Mouse (Mus musculus): ENCODE results near the gene Sfxn3. TPM values are rescaled to one million over a fixed set of nuclear protein-coding genes. Genes with fewer than 3 reads are reported as not detected.
"Not testable (repeated sequence)": the region's sequence is repeated elsewhere in the genome, so short reads cannot be mapped to it uniquely, and the experiment has no call there.

Gene Sfxn3
- polyA plus RNA-seq, 1 experiment from 2014 or later, result 17.7 TPM

DNA sequence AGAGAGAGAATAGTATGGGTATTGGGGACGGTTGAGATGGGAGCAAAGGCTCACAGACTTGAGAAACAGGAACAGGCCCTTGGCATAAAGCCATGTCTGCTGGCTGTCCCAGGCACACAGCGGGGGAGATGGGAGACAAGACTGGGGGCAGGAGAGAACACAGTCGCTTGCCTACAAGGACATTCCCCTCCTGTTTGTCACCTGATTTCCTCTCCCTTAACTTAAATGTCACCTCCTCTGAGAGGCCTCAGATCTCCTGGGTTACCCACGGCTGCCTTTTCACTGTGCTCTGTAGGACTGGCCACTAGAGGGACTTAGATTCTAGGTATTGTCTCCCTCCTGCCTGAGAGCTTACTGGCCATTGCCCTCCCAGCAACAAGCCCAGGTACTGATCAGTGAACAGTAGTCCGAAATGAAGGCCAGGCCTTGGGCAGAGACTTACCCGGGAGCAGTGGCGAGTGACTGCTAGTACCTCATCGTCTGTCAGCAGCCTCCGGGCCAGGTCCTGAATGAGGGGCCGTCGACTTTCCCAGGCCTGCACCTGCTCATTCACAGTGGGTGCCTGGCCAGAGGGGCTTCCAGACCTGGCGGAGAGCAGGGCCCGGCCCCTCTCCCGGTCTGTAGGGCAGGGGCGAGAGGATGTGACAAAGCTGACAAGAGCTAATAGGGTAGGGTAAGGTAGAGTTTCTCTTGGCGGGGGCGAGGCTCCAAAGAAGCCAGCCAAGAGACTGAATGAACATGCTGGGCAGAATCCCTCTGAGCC, 14.6 kb upstream of the Sfxn3 start:
- Histone ChIP-seq H3K9ac (ENCODE audit: low read length) (no peak overlapping the region), H3K27ac (ENCODE audit: low read depth, low read length) (no peak overlapping the region), H3K36me3 (ENCODE audit: control insufficient read depth, insufficient read depth, low read length) (no peaks in the 10 kb centered on the region), H3K4me2 (no peak overlapping the region), H3K4me3 (ENCODE audit: low read depth, low read length) (no peak overlapping the region), H3K4me1 (ENCODE audit: control insufficient read depth, insufficient read depth, low read length) (0 out of 2 replicates have a peak, but pooled peaks cover 2% of the 10 kb centered on the region), H3K27me3 (ENCODE audit: control insufficient read depth, insufficient read depth, low read length) (no peaks in the 10 kb centered on the region), H3K9me3 (ENCODE audit: control insufficient read depth, low read length) (no peaks in the 10 kb centered on the region)
- WGBS, result 52% methylated on average over 17 of the region's 17 CpGs
- ATAC-seq (ENCODE audit: low FRiP score) (no peak), DNase-seq (ENCODE audit: low spot score, missing footprints) (no peak)

DNA sequence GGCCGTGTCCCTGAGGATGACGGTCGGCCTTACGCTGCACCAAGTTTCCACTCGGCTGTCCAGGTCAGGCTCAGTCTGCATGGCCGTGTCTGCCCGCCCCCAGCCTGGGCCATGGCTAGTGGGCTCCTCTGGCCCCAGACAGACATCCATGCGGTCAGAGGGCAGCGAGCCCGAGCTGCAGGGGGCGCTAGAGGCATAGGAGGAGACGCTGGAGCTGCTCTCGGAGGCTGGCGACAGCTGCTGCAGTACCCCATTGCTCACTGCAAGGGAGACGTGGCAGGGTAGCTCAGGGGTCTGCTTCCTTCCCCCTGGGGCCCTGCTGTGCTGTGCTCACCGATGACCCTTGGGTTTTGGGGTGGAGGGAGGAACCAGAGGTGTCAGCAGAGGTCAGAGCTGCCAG, 10.4 kb upstream of the Sfxn3 start:
- Histone ChIP-seq H3K4me1 (ENCODE audit: control insufficient read depth, insufficient read depth, low read length) (peaks cover 2% of the 10 kb centered on the region; the same call in 1 of the 2 replicates), H3K9me3 (ENCODE audit: control insufficient read depth, low read length) (no peaks in the 10 kb centered on the region), H3K4me3 (ENCODE audit: low read depth, low read length) (no peak overlapping the region), H3K27ac (ENCODE audit: low read depth, low read length) (no peak overlapping the region), H3K36me3 (ENCODE audit: control insufficient read depth, insufficient read depth, low read length) (no peaks in the 10 kb centered on the region), H3K4me2 (no peak overlapping the region), H3K27me3 (ENCODE audit: control insufficient read depth, insufficient read depth, low read length) (no peaks in the 10 kb centered on the region), H3K9ac (ENCODE audit: low read length) (no peak overlapping the region)
- 23% methylated on average over 16 of the region's 16 CpGs for WGBS
- peak; percentile 90 for DNase-seq (ENCODE audit: low spot score, missing footprints)
- ATAC-seq (ENCODE audit: low FRiP score), result 0 out of 2 replicates have a peak, but pooled peaks have one; percentile 43

DNA sequence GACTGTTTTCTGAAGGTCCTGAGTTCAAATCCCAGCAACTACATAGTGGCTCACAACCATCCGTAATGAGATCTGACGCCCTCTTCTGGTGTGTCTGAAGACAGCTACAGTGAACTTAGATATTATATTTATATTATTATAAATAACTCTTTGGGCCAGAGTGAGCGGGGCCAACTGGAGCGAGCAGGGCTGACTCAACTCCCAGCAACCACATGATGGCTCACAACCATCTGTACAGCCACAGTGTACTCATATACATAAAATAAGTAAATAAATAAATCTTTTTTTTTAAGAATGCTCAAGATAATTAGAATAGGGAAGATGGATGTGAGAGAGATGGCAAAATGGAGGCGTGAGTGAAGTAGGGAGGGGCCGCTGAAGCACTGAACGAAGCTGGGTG, 9.1 kb upstream of the Sfxn3 start:
- not testable (repeated sequence) for ATAC-seq (ENCODE audit: low FRiP score); H3K27me3 ChIP-seq (ENCODE audit: control insufficient read depth, insufficient read depth, low read length); H3K4me3 ChIP-seq (ENCODE audit: low read depth, low read length); H3K36me3 ChIP-seq (ENCODE audit: control insufficient read depth, insufficient read depth, low read length); H3K9ac ChIP-seq (ENCODE audit: low read length); H3K9me3 ChIP-seq (ENCODE audit: control insufficient read depth, low read length); H3K4me1 ChIP-seq (ENCODE audit: control insufficient read depth, insufficient read depth, low read length); H3K4me2 ChIP-seq; DNase-seq (ENCODE audit: low spot score, missing footprints); H3K27ac ChIP-seq (ENCODE audit: low read depth, low read length)
- WGBS, result 92% methylated on average over 7 of the region's 7 CpGs

DNA sequence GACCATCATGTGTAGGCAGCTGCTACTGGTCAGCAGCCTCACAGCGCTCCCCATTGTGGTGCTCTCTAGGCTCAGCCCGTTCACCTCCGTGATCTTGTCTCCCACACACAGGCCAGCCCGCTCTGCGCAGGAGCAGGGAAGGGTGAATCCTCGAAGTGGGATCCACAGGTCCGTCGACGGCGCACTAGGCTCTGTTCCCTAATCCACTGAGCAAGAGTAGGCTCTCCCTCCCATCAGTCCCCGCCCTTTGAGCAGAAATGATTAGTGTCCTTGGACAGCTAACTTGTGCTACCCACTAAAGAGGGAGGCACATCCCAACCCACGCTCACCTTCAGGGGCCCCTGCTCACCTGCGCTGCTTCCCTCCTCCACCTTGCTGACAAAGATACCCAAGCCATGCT, 7.1 kb upstream of the Sfxn3 start:
- Histone ChIP-seq H3K9me3 (ENCODE audit: control insufficient read depth, low read length) (no peaks in the 10 kb centered on the region), H3K4me3 (ENCODE audit: low read depth, low read length) (no peak overlapping the region), H3K9ac (ENCODE audit: low read length) (no peak overlapping the region), H3K27ac (ENCODE audit: low read depth, low read length) (no peak overlapping the region), H3K36me3 (ENCODE audit: control insufficient read depth, insufficient read depth, low read length) (no peaks in the 10 kb centered on the region), H3K4me2 (no peak overlapping the region), H3K4me1 (ENCODE audit: control insufficient read depth, insufficient read depth, low read length) (peaks cover 2% of the 10 kb centered on the region; the same call in 1 of the 2 replicates), H3K27me3 (ENCODE audit: control insufficient read depth, insufficient read depth, low read length) (peaks cover 4% of the 10 kb centered on the region)
- DNase-seq (ENCODE audit: low spot score, missing footprints), result no peak
- 54% methylated on average over 13 of the region's 13 CpGs for WGBS
- ATAC-seq (ENCODE audit: low FRiP score), result no peak

DNA sequence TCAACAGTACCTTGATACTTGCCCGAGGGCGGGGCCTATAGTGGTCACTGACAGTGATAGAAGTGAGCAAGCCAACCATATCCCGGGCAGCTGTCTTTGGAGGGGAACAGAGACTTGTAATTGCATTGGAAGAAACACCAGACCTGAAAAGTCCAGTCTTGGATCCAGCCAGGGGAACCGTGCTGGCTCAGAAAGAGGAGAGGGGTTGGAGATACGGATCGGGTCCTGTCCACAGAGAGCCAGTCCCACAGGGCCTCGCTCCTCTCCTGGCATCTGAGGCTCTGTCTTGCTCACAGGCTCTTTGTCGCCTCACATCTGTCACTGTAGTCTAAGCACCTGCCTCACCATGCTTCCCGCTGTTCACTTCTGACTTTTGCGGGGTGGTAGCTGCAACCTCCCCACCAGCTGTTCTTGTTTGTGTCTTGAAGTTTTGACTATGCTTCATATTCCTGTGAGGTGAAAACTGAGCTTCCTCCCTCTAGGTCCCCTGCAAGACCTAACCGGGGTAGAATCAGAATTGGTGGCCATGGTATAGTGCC, 2.8 kb upstream of the Sfxn3 start:
- WGBS, result 69% methylated on average over 11 of the region's 11 CpGs
- peaks cover 19% of the 10 kb centered on the region for H3K27me3 ChIP-seq (ENCODE audit: control insufficient read depth, insufficient read depth, low read length)
- H3K36me3 ChIP-seq (ENCODE audit: control insufficient read depth, insufficient read depth, low read length), result no peaks in the 10 kb centered on the region
- ATAC-seq (ENCODE audit: low FRiP score), result no peak
- no peak overlapping the region for H3K27ac ChIP-seq (ENCODE audit: low read depth, low read length)
- no peak overlapping the region for H3K4me3 ChIP-seq (ENCODE audit: low read depth, low read length)
- H3K4me2 ChIP-seq, result no peak overlapping the region
- peaks cover 23% of the 10 kb centered on the region for H3K4me1 ChIP-seq (ENCODE audit: control insufficient read depth, insufficient read depth, low read length)
- no peak overlapping the region for H3K9ac ChIP-seq (ENCODE audit: low read length)
- DNase-seq (ENCODE audit: low spot score, missing footprints), result no peak
- no peaks in the 10 kb centered on the region for H3K9me3 ChIP-seq (ENCODE audit: control insufficient read depth, low read length)

DNA sequence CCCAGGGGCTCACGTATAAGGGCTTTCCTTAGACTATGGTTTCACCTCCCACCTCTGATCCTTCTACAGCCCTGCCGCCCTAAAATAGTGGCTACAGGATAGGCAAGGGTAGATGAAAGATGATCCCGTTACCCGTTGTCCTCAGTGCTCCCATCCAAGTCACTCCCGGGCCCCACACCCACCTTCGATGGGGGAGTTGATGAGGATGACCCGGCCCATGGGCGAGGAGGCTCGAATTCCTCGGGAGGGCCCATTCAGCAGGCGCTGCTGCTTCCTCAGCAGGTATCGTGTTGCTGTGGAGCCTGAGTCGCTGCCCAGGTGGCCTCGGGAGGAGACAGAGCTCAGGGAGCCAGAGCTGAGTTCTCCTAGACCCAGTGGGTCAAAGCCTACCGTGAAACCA, 2.1 kb upstream of the Sfxn3 start:
- no peak for DNase-seq (ENCODE audit: low spot score, missing footprints)
- H3K27me3 ChIP-seq (ENCODE audit: control insufficient read depth, insufficient read depth, low read length), result peaks cover 19% of the 10 kb centered on the region

DNA sequence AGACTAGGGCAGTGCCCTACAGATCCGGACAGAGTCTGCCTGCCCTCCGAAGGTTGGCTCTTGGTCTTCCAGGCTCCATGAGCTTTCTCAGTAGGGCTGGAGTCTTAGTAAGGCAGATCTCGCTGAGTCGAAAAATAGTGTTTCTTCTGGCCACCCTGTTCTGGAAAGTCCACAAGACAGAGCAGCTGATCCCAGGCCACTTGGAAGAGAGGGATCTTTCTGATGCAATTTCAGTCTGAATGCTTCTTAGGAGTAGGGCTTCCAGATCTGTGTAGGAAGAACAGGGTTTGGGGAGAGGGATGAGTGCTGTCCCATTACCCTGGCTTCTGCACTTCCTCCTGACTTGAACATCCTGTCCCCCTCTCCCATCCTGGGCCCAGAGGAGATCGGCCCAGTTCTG, 1.7 kb upstream of the Sfxn3 start, which contains the start of gene Pdzd7:
Gene Pdzd7, minus strand, starts transcription at position 67 of the 400 bp plus-strand sequence.
- H3K27me3 ChIP-seq (ENCODE audit: control insufficient read depth, insufficient read depth, low read length), result peaks cover 19% of the 10 kb centered on the region
- 86% methylated on average over 5 of the region's 5 CpGs for WGBS
- no peaks in the 10 kb centered on the region for H3K36me3 ChIP-seq (ENCODE audit: control insufficient read depth, insufficient read depth, low read length)
- peak within 1 kb of the TSS; percentile 79 for H3K4me2 ChIP-seq
- ATAC-seq (ENCODE audit: low FRiP score) (no peak), DNase-seq (ENCODE audit: low spot score, missing footprints) (no peak)
- no peaks in the 10 kb centered on the region for H3K9me3 ChIP-seq (ENCODE audit: control insufficient read depth, low read length)
- H3K27ac ChIP-seq (ENCODE audit: low read depth, low read length), result no peak within 1 kb of the TSS
- peak within 1 kb of the TSS; percentile 46 for H3K4me3 ChIP-seq (ENCODE audit: low read depth, low read length)
- peaks cover 23% of the 10 kb centered on the region for H3K4me1 ChIP-seq (ENCODE audit: control insufficient read depth, insufficient read depth, low read length)
- H3K9ac ChIP-seq (ENCODE audit: low read length), result peak within 1 kb of the TSS; percentile 73

More for the DNA sequence above, 2.1 kb upstream of the Sfxn3 start:
- Histone ChIP-seq H3K9ac (ENCODE audit: low read length) (no peak overlapping the region), H3K9me3 (ENCODE audit: control insufficient read depth, low read length) (no peaks in the 10 kb centered on the region), H3K27ac (ENCODE audit: low read depth, low read length) (no peak overlapping the region), H3K4me3 (ENCODE audit: low read depth, low read length) (no peak overlapping the region), H3K4me2 (no peak overlapping the region), H3K36me3 (ENCODE audit: control insufficient read depth, insufficient read depth, low read length) (no peaks in the 10 kb centered on the region), H3K4me1 (ENCODE audit: control insufficient read depth, insufficient read depth, low read length) (peaks cover 23% of the 10 kb centered on the region)
- no peak for ATAC-seq (ENCODE audit: low FRiP score)
- WGBS, result 50% methylated on average over 15 of the region's 15 CpGs

DNA sequence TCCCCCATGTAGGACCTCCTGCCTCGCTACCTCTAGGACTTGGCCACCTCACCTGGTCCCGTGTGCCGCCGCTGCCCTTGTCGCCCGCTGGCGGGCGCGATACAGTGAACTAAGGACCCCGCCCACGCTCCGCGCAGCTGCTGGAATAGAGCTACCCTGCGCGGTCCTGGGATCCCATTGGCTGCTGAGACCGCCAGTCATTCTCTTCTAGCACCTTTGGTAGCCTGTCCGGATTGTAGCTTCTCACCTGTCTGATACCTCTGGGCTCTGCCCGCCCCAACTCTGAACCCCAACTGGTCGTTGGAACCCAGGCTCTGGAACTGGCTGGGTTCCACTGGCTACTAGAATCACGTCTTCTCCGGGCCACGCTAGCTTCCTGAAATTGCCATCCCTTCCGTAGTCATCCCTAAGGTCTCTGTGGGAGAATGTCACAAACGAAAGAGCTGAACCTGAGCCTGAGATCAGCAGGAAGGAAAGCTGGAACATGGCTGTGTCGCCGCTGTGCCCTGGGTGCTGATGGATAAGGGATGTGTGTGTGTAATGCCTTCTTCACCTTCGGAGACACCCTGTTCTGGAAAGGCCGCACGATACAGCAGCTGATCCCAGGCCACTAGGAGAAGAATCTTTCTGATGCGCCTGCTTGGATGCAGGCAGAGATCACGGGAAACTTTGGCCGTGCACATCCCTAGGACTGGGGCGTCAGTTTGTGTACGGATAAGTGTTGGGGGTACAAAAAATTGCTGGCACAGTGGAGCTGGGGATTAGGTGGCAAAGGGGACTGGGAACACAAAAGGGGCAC, 581 bp upstream of the Sfxn3 start:
- ATAC-seq (ENCODE audit: low FRiP score), result peak; percentile 64
- Histone ChIP-seq H3K27me3 (ENCODE audit: control insufficient read depth, insufficient read depth, low read length) (peaks cover 19% of the 10 kb centered on the region), H3K27ac (ENCODE audit: low read depth, low read length) (no peak overlapping the region), H3K9ac (ENCODE audit: low read length) (peak overlapping the region; percentile 73), H3K4me1 (ENCODE audit: control insufficient read depth, insufficient read depth, low read length) (peaks cover 21% of the 10 kb centered on the region), H3K4me2 (peak overlapping the region; percentile 79), H3K4me3 (ENCODE audit: low read depth, low read length) (peak overlapping the region; percentile 46), H3K36me3 (ENCODE audit: control insufficient read depth, insufficient read depth, low read length) (no peaks in the 10 kb centered on the region), H3K9me3 (ENCODE audit: control insufficient read depth, low read length) (no peaks in the 10 kb centered on the region)
- WGBS, result 2% methylated on average over 34 of the region's 34 CpGs
- DNase-seq (ENCODE audit: low spot score, missing footprints), result peak; percentile 96
